Mouse (Mus musculus) heart, postnatal 0 days (tissue): ENCODE results near the gene Tbx4. TPM values are rescaled to one million over a fixed set of nuclear protein-coding genes. Genes with fewer than 3 reads are reported as not detected.

Experiments
- ATAC-seq: fragments of 200-750 bp; cut with Nextera tagmentation; 2 replicates; pipeline ENCODE4 v1.8.0; 2017; ENCODE audit warnings: low read depth, moderate number of reproducible peaks, moderate library complexity; ENCODE audit not compliant: insufficient read depth
- DNase-seq: peaks from one replicate; pipeline ENCODE4 v3.0.0-alpha.2; 2016; ENCODE audit warnings: low spot score
- H3K27ac ChIP-seq: fragments of 300-500 bp; sonication (generic); 2 replicates; pipeline ENCODE4 v1.5.1; 2014; ENCODE audit warnings: low read depth, mild to moderate bottlenecking
- H3K27me3 ChIP-seq: fragments of 300-500 bp; sonication (generic); 2 replicates; pipeline ENCODE4 v1.6.1; 2014; ENCODE audit warnings: low read length, mixed read lengths; ENCODE audit not compliant: control insufficient read depth, insufficient read depth
- H3K36me3 ChIP-seq: fragments of 300-500 bp; sonication (generic); replicated peaks from 2 replicates; pipeline ENCODE4 v1.6.1; 2014; ENCODE audit warnings: low read length, mixed read lengths; ENCODE audit not compliant: control insufficient read depth, insufficient read depth
- H3K4me1 ChIP-seq: fragments of 300-500 bp; sonication (generic); 2 replicates; pipeline ENCODE4 v1.6.1; 2014; ENCODE audit warnings: antibody characterized with exemption; ENCODE audit not compliant: control insufficient read depth, insufficient read depth
- H3K4me2 ChIP-seq: fragments of 300-500 bp; sonication (generic); 2 replicates; pipeline ENCODE4 v1.6.1; 2014; ENCODE audit warnings: low read depth, mild to moderate bottlenecking, low read length, moderate library complexity
- H3K4me3 ChIP-seq: fragments of 300-500 bp; sonication (generic); 2 replicates; pipeline ENCODE4 v1.5.1; 2014; ENCODE audit warnings: low read depth, low read length
- H3K9ac ChIP-seq: fragments of 300-500 bp; sonication (generic); replicated peaks from 2 replicates; pipeline ENCODE4 v1.6.1; 2014; ENCODE audit warnings: low read depth, low read length, mixed read lengths
- H3K9me3 ChIP-seq: fragments of 300-500 bp; sonication (generic); replicated peaks from 2 replicates; pipeline ENCODE4 v1.6.1; 2016; ENCODE audit warnings: low read length; ENCODE audit not compliant: control insufficient read depth
- CTCF ChIP-seq: IDR thresholded peaks from 2 replicates; pipeline ENCODE4 v1.5.1; 2016; ENCODE audit warnings: antibody characterized with exemption, control low read depth, low read depth
- EP300 ChIP-seq: IDR thresholded peaks from 2 replicates; pipeline ENCODE4 v1.6.1; 2016; ENCODE audit warnings: antibody characterized with exemption, low read depth
- WGBS: fragments of 180-500 bp; shearing (Covaris S2); extraction: QIAGEN DNeasy Blood & Tissue Kit; methylation state at CpG from one replicate; pipeline ENCODE4 v1.1.7; 2014; 5-methylcytosine and 5-hydroxymethylcytosine counted together
- polyA plus RNA-seq: library from polyadenylated mRNA; unstranded; fragments of >200 nt; fragmentation: Nextera tagmentation; extraction: Ambion mirVana; gene quantifications from 2 replicates; pipeline ENCODE4 v1.2.1, GENCODE M21; 2015
- total RNA-seq: library from RNA; depleted of rRNA; stranded (reverse); fragments of >200 nt; gene quantifications from 2 replicates; pipeline ENCODE4 v1.2.3, GENCODE M21; 2014; ENCODE audit warnings: low replicate concordance

Tbx4 gene
- total and polyA plus RNA-seq, 2 experiments from 2014 or later, result 0.05 TPM; not detected in 1

DNA sequence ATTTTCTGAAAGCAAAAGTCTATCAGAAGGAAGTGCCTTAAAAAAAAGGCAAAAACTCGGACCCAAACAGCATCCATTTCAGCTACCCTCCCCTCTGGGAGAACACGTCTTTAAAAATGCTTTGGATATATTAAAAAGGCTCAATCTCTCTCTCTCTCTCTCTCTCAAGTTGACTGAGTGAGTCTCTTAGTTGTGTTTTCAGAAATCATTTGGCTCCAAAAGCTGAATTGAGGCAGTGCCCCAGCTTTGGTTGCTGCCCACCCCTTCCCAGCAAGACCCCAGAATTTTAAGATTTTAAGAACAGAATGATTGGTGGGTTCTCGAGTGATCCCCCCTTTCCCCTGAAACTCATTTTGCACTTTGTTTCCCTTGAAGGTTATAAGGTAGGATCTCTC lies 7.9 kb downstream of the Tbx4 start:
- no peak for TF ChIP-seq CTCF
- TF ChIP-seq EP300, result no peak
- Histone ChIP-seq H3K4me3 (no peak overlapping the region), H3K4me1 (0 out of 2 replicates have a peak, but pooled peaks cover 9% of the 10 kb centered on the region), H3K36me3 (no peaks in the 10 kb centered on the region), H3K9ac (no peak overlapping the region), H3K9me3 (no peaks in the 10 kb centered on the region), H3K27ac (no peak overlapping the region), H3K27me3 (peaks cover 100% of the 10 kb centered on the region), H3K4me2 (no peak overlapping the region)
- ATAC-seq (no peak), DNase-seq (no peak)
- 11% methylated on average over 3 of the region's 3 CpGs for WGBS

DNA sequence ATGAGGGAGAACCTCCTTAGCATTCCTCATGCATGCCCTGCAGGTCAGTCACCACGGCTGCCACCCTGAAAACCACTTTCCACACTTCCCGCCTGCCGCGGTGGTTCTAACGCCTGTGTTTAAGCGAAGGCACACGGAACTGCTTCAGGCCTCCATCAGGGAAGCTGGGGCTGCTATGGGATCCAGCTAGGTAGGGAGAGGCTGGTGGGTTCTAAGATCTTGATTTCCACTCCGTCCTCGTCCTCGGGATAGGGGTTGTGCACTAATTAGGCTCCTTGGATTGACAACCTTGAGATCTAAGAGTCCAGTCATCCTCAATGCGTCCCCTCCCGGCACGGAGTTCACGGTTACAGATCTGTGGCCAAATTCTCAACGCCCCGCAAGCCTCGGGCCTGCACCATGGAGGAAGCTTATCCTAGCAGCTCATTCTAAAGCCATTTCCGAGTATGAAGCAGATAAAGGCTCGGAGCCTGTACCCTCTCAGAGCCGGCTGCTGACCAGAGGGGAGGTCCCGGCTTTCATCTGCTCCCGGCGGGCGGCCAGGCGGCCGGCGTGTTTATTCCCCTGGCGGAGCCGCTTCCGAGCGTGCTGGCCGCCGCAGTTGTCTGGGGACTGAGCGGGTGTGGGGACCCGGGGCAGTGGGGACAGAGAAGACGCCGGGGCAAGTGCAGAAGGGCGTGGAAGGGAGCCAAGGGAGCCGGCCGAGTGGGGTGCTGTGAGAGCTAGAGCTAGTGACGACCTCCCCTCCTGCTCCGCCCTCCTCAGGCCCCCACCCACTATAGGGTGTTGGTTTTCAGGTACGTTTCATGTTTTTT lies 8.7 kb downstream of the Tbx4 start:
- Histone ChIP-seq H3K9ac (peak overlapping the region; percentile 44), H3K4me2 (peak overlapping the region; percentile 68), H3K9me3 (no peaks in the 10 kb centered on the region), H3K4me3 (peak overlapping the region; percentile 41), H3K36me3 (no peaks in the 10 kb centered on the region), H3K4me1 (0 out of 2 replicates have a peak, but pooled peaks cover 9% of the 10 kb centered on the region), H3K27ac (no peak overlapping the region), H3K27me3 (peaks cover 98% of the 10 kb centered on the region)
- ATAC-seq, result peak; percentile 31; the same call in 1 of the 2 replicates
- no peak for TF ChIP-seq EP300
- TF ChIP-seq CTCF, result no peak
- 3% methylated on average over 43 of the region's 43 CpGs for WGBS
- no peak for DNase-seq

DNA sequence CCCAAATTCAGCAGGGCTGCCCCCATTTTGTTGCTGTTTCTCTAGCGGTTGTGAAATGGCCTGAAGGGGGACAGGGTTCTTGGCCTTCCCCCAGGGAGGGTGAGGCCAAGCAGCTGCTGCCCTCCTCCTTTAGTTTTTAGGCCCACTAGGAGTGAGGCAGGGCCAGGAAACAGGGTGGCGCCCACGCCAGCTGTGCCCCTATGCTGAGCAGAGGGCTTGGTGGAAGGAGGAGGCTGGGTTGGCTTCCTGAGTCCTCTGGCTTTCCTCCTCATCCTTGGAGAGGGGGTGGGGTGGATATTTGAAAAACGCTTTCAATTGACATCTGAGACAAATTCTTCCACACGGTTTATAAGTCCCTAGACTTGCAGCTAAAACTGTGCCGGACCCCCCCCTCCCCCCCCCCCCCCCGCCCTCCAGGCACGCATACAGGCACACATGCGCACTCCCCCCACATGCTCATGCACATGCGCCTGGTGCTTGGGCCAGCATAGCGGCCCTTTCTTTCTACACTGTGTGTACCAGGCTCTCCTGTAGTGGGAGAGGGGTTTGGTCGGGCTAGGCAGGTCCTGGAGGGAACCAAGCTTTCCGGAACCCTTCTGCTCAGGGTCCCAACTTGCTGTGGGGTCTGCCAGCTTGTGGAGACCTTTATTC lies 10.2 kb downstream of the Tbx4 start:
- H3K27me3 ChIP-seq, result peaks cover 97% of the 10 kb centered on the region
- no peak for ATAC-seq
- no peak overlapping the region for H3K9ac ChIP-seq

DNA sequence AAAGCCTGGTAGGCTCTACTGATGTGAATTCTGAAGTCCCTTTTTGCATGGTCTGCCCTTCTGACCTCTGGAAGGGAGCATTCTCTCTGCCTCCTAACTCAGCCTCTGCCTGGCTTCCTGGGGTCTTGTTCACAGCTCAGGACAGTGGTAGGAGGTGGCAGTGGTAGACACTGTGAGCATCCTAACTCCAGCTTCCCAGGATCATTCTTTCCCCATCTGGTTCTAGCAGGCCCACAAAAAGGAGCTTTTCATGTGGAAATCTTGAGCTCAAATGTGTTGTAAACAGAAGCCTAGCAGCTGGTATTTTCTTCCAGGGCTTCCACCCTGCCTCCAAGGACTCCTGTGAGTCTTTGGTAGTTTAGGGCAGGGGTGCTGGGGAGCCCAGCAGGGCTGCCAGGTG lies 14.1 kb downstream of the Tbx4 start:
- 0 out of 2 replicates have a peak, but pooled peaks cover under 1% of the 10 kb centered on the region for H3K4me1 ChIP-seq
- ATAC-seq (no peak), DNase-seq (no peak)
- no peaks in the 10 kb centered on the region for H3K36me3 ChIP-seq
- H3K27me3 ChIP-seq, result peaks cover 61% of the 10 kb centered on the region
- H3K9me3 ChIP-seq, result no peaks in the 10 kb centered on the region; the same call in 1 of the 2 replicates
- TF ChIP-seq EP300 (no peak), CTCF (no peak)
- no peak overlapping the region for H3K4me3 ChIP-seq
- no peak overlapping the region for H3K27ac ChIP-seq
- no peak overlapping the region for H3K9ac ChIP-seq
- H3K4me2 ChIP-seq, result no peak overlapping the region

More for the DNA sequence above, 10.2 kb downstream of the Tbx4 start:
- Histone ChIP-seq H3K36me3 (no peaks in the 10 kb centered on the region), H3K4me1 (0 out of 2 replicates have a peak, but pooled peaks cover 9% of the 10 kb centered on the region), H3K9me3 (no peaks in the 10 kb centered on the region), H3K27ac (no peak overlapping the region), H3K4me3 (no peak overlapping the region), H3K4me2 (no peak overlapping the region)
- WGBS, result 50% methylated on average over 8 of the region's 13 CpGs
- DNase-seq, result no peak
- TF ChIP-seq EP300 (no peak), CTCF (no peak)

DNA sequence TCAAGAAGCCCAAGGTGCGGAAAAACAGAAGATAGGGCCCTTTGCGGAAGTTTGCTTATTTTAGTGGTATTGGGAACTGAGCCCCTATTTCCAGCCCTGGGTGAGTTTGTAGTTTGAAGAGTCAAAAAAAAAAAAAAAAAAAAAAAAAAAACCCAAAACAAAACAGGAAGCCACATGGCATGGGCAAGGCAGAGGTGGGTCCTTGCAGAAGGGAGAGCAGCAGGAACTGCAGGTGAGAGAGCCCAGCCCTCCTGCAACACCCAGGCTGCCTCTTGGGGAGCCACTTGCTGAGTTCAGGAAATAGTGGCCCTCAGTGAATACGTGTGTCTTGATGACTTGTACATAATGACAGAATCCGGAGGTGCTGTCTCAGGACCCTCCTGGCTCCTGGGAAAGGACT lies 23.3 kb downstream of the Tbx4 start:
- Histone ChIP-seq H3K4me1 (peaks cover 7% of the 10 kb centered on the region; the same call in 1 of the 2 replicates), H3K9me3 (no peaks in the 10 kb centered on the region), H3K4me3 (no peak overlapping the region), H3K27me3 (peaks cover 4% of the 10 kb centered on the region; the same call in 1 of the 2 replicates), H3K36me3 (no peaks in the 10 kb centered on the region), H3K9ac (no peak overlapping the region), H3K27ac (no peak overlapping the region), H3K4me2 (no peak overlapping the region)
- ATAC-seq (no peak), DNase-seq (no peak)
- no peak for TF ChIP-seq CTCF
- TF ChIP-seq EP300, result no peak
- WGBS, result 68% methylated on average over 4 of the region's 4 CpGs
